Mouse (Mus musculus) heart, postnatal 0 days (tissue): ENCODE measurements at regions not wholly inside any gene's neighbourhood (a gene's known extent, or its start where the extent isn't known, plus 50 kb on each side); places are given as distances from the start of the nearest gene placed in this dataset.

ENCODE experiments used
- ATAC-seq: fragments of 200-750 bp; cut with Nextera tagmentation; 2 replicates; pipeline ENCODE4 v1.8.0; 2017; ENCODE audit warnings: low read depth, moderate number of reproducible peaks, moderate library complexity; ENCODE audit not compliant: insufficient read depth
- DNase-seq: peaks from one replicate; pipeline ENCODE4 v3.0.0-alpha.2; 2016; ENCODE audit warnings: low spot score
- H3K27ac ChIP-seq: fragments of 300-500 bp; sonication (generic); 2 replicates; pipeline ENCODE4 v1.5.1; 2014; ENCODE audit warnings: low read depth, mild to moderate bottlenecking
- H3K27me3 ChIP-seq: fragments of 300-500 bp; sonication (generic); 2 replicates; pipeline ENCODE4 v1.6.1; 2014; ENCODE audit warnings: low read length, mixed read lengths; ENCODE audit not compliant: control insufficient read depth, insufficient read depth
- H3K36me3 ChIP-seq: fragments of 300-500 bp; sonication (generic); replicated peaks from 2 replicates; pipeline ENCODE4 v1.6.1; 2014; ENCODE audit warnings: low read length, mixed read lengths; ENCODE audit not compliant: control insufficient read depth, insufficient read depth
- H3K4me1 ChIP-seq: fragments of 300-500 bp; sonication (generic); 2 replicates; pipeline ENCODE4 v1.6.1; 2014; ENCODE audit warnings: antibody characterized with exemption; ENCODE audit not compliant: control insufficient read depth, insufficient read depth
- H3K4me2 ChIP-seq: fragments of 300-500 bp; sonication (generic); 2 replicates; pipeline ENCODE4 v1.6.1; 2014; ENCODE audit warnings: low read depth, mild to moderate bottlenecking, low read length, moderate library complexity
- H3K4me3 ChIP-seq: fragments of 300-500 bp; sonication (generic); 2 replicates; pipeline ENCODE4 v1.5.1; 2014; ENCODE audit warnings: low read depth, low read length
- H3K9ac ChIP-seq: fragments of 300-500 bp; sonication (generic); replicated peaks from 2 replicates; pipeline ENCODE4 v1.6.1; 2014; ENCODE audit warnings: low read depth, low read length, mixed read lengths
- H3K9me3 ChIP-seq: fragments of 300-500 bp; sonication (generic); replicated peaks from 2 replicates; pipeline ENCODE4 v1.6.1; 2016; ENCODE audit warnings: low read length; ENCODE audit not compliant: control insufficient read depth
- CTCF ChIP-seq: IDR thresholded peaks from 2 replicates; pipeline ENCODE4 v1.5.1; 2016; ENCODE audit warnings: antibody characterized with exemption, control low read depth, low read depth
- EP300 ChIP-seq: IDR thresholded peaks from 2 replicates; pipeline ENCODE4 v1.6.1; 2016; ENCODE audit warnings: antibody characterized with exemption, low read depth
- WGBS: fragments of 180-500 bp; shearing (Covaris S2); extraction: QIAGEN DNeasy Blood & Tissue Kit; methylation state at CpG from one replicate; pipeline ENCODE4 v1.1.7; 2014; 5-methylcytosine and 5-hydroxymethylcytosine counted together

DNA sequence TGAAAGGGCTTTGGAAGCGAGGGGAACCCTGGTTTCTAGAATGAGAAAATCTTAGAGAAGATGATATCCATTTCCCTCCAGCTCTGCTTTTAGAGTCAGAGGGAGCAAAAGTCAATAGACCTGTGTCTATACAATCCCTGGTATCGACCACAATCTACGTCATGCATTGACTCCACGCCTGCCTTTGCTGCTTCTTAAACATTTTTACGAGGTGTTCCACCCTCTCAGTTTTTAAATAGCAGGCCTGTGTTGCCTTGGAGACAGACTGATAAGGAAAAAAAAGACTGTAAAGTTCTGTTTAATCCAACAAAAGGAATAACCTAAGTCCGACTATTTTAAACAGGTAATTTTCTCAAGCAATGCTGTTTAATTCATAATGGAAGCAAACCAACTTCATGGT is 408.0 kb downstream of the Plk2 start:
- H3K9ac ChIP-seq: no peak overlapping the region
- DNase-seq (no peak), ATAC-seq (no peak)
- WGBS: 74% methylated on average over 6 of the region's 6 CpGs
- TF ChIP-seq CTCF (no peak), EP300 (no peak)
- no peaks in the 10 kb centered on the region for H3K9me3 ChIP-seq
- no peaks in the 10 kb centered on the region for H3K36me3 ChIP-seq
- H3K4me3 ChIP-seq: no peak overlapping the region
- no peak overlapping the region for H3K4me2 ChIP-seq
- no peaks in the 10 kb centered on the region for H3K27me3 ChIP-seq
- no peak overlapping the region for H3K27ac ChIP-seq
- no peaks in the 10 kb centered on the region for H3K4me1 ChIP-seq

DNA sequence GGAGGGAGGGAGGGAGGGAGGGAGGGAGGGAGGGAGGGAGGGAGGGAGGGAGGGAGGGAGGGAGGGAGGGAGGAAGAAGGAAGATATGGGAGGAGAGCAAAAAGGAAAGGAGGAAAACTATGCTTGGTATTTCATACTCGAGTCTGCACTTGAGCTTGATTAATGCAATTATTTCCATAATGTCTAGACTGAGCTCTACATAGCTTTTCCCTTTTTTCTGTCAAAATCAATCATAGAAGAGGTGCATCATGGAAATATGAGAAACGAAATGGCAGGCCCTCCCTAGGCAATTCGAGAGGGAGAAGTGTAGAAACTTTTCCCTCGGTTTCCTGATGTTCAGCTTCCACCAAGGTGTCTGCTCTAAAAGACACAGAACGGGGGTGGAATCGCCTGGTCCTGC is 417.6 kb downstream of the Plk2 start:
- H3K27me3 ChIP-seq: no peaks in the 10 kb centered on the region
- H3K36me3 ChIP-seq: no peaks in the 10 kb centered on the region
- TF ChIP-seq EP300 (no peak), CTCF (no peak)
- 65% methylated on average over 6 of the region's 6 CpGs for WGBS
- H3K27ac ChIP-seq: no peak overlapping the region
- DNase-seq (no peak), ATAC-seq (no peak)
- H3K4me3 ChIP-seq: no peak overlapping the region
- no peak overlapping the region for H3K9ac ChIP-seq
- H3K4me1 ChIP-seq: no peaks in the 10 kb centered on the region
- no peak overlapping the region for H3K4me2 ChIP-seq
- H3K9me3 ChIP-seq: no peaks in the 10 kb centered on the region

DNA sequence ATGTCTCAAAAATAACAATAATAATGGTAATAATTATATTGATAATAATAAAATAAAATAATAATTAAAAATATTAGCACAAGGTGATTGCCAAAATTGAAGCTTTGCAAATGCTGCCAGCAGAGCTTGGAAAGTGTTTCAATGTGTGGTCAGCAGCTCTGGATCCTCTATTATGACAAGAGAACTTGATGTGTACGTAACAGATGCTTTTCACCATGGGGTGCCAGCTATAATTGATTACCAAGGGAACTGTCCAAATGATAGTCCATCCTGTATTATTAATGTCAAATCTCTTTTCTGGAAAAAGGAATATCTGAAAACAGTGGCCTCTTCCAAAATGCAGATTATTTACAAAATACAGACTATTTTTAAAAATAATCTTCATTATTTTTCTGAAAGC is 419.2 kb downstream of the Plk2 start:
- H3K9me3 ChIP-seq: no peaks in the 10 kb centered on the region
- WGBS: 95% methylated on average over 1 of the region's 1 CpGs
- no peak for TF ChIP-seq CTCF
- TF ChIP-seq EP300: no peak
- no peak overlapping the region for H3K4me2 ChIP-seq
- no peak for ATAC-seq
- no peaks in the 10 kb centered on the region for H3K27me3 ChIP-seq
- no peaks in the 10 kb centered on the region for H3K4me1 ChIP-seq
- no peaks in the 10 kb centered on the region for H3K36me3 ChIP-seq
- no peak overlapping the region for H3K9ac ChIP-seq
- no peak overlapping the region for H3K4me3 ChIP-seq
- no peak for DNase-seq
- no peak overlapping the region for H3K27ac ChIP-seq

DNA sequence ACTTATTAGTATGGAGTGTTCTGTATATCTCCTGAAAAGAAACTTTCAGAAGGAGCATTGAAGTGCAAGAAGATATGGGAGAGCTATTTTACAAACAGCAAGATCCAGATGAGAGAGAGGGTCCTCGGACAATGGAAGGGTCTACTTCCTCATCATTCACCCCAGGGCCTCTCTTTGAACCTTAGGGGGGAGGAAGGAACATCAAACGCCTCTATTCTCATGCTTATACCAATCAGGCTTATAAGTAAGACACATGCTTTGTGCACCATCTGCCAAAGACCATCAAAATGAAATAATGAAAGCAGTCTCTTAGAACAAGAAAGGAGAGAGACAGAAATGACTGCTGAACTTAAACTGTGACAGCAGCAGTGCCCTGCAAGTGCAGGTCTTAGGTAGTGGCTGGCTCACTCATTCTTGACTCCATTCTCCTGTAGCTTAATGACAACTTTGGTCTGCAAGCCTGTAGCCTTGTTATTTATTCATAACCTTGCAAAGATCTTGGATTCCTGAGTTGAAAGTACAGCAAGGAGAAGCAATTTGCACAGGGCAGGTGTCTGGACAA is 424.5 kb downstream of the Plk2 start:
- Histone ChIP-seq H3K9ac (no peak overlapping the region), H3K4me1 (no peaks in the 10 kb centered on the region), H3K27me3 (no peaks in the 10 kb centered on the region), H3K36me3 (no peaks in the 10 kb centered on the region), H3K4me2 (no peak overlapping the region), H3K27ac (no peak overlapping the region), H3K4me3 (no peak overlapping the region), H3K9me3 (no peaks in the 10 kb centered on the region)
- DNase-seq (no peak), ATAC-seq (no peak)
- WGBS: 59% methylated on average over 2 of the region's 2 CpGs
- TF ChIP-seq EP300 (no peak), CTCF (no peak)

DNA sequence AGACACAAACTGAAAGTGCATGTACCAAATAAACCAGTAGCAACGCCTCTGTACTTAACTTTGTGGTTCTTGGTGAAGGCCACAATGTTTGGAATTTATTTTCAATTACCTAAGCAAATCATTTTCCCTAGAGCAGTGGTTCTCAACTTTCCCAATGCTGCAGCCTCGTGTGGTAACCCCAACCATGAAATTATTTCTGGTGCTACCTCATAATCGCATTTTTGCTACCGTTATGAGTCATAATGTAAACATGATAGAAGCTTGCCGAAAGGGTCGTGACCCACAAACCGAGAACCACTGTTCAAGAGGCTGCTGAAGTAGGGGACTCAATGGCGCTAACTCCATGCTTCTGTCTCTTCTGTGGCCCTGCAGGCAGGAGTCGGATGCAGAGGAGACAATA is 429.9 kb upstream of the Actbl2 start:
- Histone ChIP-seq H3K36me3 (no peaks in the 10 kb centered on the region), H3K9ac (no peak overlapping the region), H3K4me1 (no peaks in the 10 kb centered on the region), H3K4me2 (no peak overlapping the region), H3K4me3 (no peak overlapping the region), H3K27me3 (no peaks in the 10 kb centered on the region), H3K27ac (no peak overlapping the region), H3K9me3 (no peaks in the 10 kb centered on the region)
- WGBS: 87% methylated on average over 9 of the region's 9 CpGs
- ATAC-seq: no peak
- no peak for TF ChIP-seq CTCF
- TF ChIP-seq EP300: no peak
- no peak for DNase-seq

DNA sequence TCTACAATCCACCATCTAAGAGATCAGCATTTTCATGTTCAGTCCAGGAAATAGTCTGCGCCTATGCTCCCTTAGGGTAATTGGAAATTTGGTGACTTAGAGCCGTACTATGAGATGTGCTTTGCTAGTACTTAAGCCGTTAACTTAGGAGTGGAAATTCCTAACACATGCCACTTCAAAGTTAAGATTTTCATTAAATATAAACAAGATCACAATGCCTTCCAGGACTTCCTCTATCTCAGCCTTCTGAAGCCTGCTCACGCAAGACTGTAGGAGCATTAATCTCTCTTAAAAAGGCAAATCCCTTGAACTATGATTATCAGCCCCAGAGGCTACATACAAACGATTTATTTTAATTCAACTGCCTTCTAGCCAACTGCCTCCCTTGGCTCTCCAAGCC is 422.4 kb upstream of the Actbl2 start:
- DNase-seq: no peak
- no peak overlapping the region for H3K4me2 ChIP-seq
- TF ChIP-seq EP300: no peak
- TF ChIP-seq CTCF: no peak
- no peaks in the 10 kb centered on the region for H3K36me3 ChIP-seq
- H3K27me3 ChIP-seq: no peaks in the 10 kb centered on the region
- no peaks in the 10 kb centered on the region for H3K4me1 ChIP-seq
- 78% methylated on average over 5 of the region's 5 CpGs for WGBS
- no peak overlapping the region for H3K27ac ChIP-seq
- no peak for ATAC-seq
- no peaks in the 10 kb centered on the region for H3K9me3 ChIP-seq
- H3K9ac ChIP-seq: no peak overlapping the region
- H3K4me3 ChIP-seq: no peak overlapping the region
